Mouse (Mus musculus): ENCODE data around the gene Dhps.

DNA sequence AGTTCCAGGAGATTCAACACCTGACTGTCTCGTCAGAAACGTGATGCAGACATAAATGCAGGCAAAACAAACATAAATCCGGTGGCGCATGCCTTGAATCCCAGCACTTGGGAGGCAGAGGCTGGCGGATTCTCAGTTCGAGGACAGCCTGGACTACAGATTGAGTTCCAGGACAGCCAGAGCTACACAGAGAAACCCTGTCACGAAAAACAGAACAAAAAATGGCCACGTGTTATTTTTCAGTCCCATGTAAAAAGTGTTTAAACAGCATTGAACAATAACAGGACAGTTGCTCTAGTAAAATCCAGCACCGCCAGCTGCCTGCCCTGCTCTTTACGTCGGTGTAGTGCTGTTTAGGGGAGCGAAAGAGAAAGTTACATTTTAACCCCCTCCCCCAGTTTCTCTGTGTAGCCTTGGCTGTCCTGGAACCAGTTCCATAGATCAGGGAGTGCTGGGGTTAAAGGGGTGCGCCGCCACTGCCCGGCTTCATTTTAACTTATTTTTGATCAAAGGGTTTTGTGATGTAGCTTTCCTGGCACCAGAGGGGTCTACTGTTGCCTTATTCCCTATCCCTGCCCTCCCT lies 35.7 kb upstream of the Dhps start:
- no peak for TF ChIP-seq POLR2A (IDR thresholded peaks at IDR 0.05; ENCODE audit: low read depth, low read length)
- no peak for TF ChIP-seq CTCF (conservative IDR thresholded peaks at IDR 0.05; ENCODE audit: insufficient read depth, insufficient read length, low read depth, low read length)

Data from kidney, adult 2 months (tissue).